Mouse (Mus musculus) cerebellum, adult 2 months (tissue): ENCODE data around the gene Anxa6.

Experiments used
- CTCF ChIP-seq: fragments of 200-500 bp; IDR thresholded peaks from 2 replicates; pipeline ENCODE4 v1.5.1; 2011; ENCODE audit warnings: low read depth, mild to moderate bottlenecking, control low read depth, low read length, moderate library complexity, borderline replicate concordance; ENCODE audit not compliant: insufficient read depth
- POLR2A ChIP-seq: fragments of 200-500 bp; IDR thresholded peaks from 2 replicates; pipeline ENCODE4 v1.6.1; 2011; ENCODE audit warnings: low read length, control low read depth, borderline replicate concordance; ENCODE audit not compliant: insufficient read depth

- no peak for TF ChIP-seq CTCF
- TF ChIP-seq POLR2A, result no peak
Measured at GRCm38 (mm10) chr11:54960251-54960650, 73.0 kb downstream of the Anxa6 start.
